Mouse (Mus musculus) natural killer cell, adult 2 months (primary cell): ENCODE results near the gene Olfr128.
"Not testable (repeated sequence)": the region's sequence is repeated elsewhere in the genome, so short reads cannot be mapped to it uniquely, and the experiment has no call there.

Experiments
- DNase-seq, 2 experiments: peaks; one replicate each; pipeline ENCODE4 v3.0.0; 2022; ENCODE audit warnings: low spot score in 2 of 2

Olfr128 gene

DNA sequence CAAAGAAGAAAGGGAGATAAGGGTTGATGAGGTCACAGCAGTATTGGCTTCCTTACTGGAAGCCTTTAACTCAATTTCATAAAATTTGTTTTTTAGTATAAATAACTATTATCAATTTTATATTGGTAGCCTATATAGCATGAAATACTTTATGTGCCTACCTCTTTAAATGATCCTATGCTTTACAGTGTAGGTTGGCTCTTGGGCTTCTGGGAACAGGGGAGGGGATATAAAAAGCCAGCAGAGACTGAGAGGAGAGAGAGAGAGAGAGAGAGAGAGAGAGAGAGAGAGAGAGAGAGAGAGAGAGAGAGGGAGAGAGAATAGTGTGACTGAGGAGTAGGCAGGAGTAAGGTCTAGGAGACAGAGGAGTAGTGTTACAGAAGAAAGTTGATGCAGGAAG, at the start of gene Olfr128:
TSS of gene Olfr128 (plus strand) at position 301 of the 400 bp plus-strand sequence.
- no peak for DNase-seq

DNA sequence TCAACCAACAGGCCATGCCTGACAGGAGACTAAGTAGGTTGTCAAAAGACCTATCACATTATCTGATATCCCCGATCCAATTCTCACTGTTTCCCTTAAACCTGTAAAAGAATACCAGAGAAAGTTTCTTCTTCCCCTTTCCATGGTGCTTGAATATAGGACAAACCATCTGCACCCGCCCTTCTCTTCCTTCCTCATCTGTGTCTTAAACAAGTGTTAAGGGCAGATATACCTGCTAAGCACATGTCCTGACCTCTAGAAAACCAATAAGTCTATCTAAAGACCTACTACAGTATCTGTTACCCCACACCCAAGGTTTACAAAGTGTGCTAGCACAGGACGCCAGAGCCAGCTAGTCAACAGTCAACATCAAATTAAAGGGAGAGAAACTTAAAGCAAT, 46.5 kb upstream of the Olfr128 start:
- DNase-seq: no peak

DNA sequence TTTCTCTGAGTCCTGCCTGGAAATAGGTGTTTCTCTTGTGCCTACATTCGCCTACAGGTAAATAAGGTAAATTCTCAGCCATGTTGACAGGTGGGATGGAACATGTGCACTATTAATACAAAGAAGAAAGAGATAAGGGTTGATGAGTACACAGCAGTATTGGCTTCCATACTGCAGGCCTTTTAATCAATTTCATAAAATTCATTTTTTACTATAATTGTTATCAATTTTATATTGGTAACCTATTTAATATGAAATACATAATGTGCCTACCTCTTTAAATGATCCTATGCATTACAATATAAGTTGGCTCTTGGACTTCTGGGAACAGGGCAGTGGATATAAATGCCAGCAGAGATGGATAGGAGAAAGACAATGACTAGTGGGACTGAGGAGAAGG, 20.2 kb upstream of the Olfr128 start, which contains the start of gene Olfr127:
TSS of gene Olfr127 (plus strand) at position 301 of the 400 bp plus-strand sequence.
- DNase-seq: no peak

DNA sequence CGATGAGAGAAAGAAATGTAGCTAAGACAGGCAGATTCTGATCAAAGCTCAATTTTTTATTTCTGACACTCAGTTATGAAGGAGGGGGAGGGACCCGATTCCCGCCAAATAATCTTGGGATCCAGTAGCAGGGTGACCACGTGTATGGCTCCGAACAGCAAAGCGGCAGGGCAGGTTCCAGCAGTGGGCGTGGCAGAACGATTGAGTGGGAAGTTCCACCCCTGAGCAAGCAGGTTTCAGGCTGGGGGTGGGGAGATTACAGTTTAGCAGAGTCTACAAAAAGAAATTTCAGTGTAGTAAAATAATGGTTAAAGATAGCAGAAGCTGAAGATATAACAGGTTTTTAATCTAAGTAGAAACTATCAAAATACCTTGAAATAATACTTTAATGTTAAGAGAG, 13.5 kb upstream of the Olfr128 start:
- DNase-seq: not testable (repeated sequence)

DNA sequence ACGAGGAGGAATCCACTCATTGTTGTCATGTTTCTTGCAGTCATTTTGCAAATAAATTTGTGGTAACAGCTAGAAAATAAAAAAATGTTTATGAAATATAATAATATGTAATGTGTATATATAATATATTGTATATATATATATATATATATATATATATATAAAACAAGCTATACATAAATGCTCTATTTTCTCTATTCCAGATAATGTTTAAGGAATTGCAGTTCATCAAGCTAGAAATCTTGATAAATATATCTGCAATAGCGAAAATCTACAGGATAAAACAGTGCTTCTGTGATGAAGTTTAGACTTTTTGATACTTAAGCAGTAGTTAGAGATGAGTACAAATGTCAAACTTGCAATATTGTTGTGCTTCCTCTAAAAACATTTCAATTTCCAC, 32.6 kb downstream of the Olfr128 start, which contains the start of gene Olfr761:
TSS of gene Olfr761 (minus strand) at position 101 of the 400 bp plus-strand sequence.
- no peak for DNase-seq

DNA sequence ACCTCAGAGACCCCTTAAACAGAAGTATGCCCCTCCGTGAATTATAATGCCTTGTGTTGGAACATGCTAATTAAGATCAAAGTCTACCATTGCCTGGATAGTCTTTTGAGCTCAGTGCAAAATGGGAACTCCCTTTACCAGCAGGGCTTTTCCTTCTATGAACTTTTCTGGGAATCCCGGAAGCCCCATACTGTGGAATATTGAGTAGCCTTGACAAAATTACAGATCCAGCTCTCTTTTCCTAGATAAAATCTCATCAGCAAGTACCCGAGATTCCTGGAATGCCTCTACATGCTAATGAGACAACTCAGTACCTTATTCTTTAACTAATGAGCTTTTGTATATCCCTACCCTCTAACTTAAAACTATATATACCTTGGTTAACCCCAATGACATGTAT, 53.2 kb downstream of the Olfr128 start:
- no peak for DNase-seq
